Mouse (Mus musculus): ENCODE measurements around the gene Sp100. TPM values are rescaled to one million over a fixed set of nuclear protein-coding genes. Genes with fewer than 3 reads are reported as not detected.
A peak's percentile ranks its signal among the peaks of the same experiment; 100 is the strongest.

Gene Sp100
- total and polyA plus RNA-seq, 2 experiments from 2014 or later: 1.1 to 2.2 TPM

DNA sequence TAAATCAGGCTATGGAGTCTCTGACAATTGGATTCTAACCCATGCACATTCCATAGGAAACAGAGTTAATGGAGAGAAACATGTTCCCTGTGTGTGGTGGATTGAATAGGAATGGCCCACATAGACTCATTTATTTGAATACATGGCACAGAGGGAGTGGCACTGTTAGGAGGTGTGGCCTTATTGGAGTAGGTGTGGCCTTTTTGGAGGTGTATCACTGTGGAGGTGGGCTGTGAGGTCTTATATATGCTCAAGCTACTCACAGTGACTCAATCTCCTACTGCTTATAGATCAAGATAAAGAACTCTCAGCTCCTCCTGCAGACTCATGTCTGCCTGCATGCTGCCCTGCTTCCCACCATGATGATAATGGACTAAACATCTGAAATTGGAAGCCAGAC lies 64.7 kb downstream of the Sp100 start:
- ATAC-seq (ENCODE audit: low FRiP score) (no peak), DNase-seq (ENCODE audit: low spot score) (no peak)
- H3K36me3 ChIP-seq (ENCODE audit: insufficient read depth, low read length): no peaks in the 10 kb centered on the region
- no peak overlapping the region for H3K9ac ChIP-seq (replicated peaks; ENCODE audit: low read length, poor library complexity, severe bottlenecking)
- no peaks in the 10 kb centered on the region for H3K9me3 ChIP-seq (ENCODE audit: low read length)
- TF ChIP-seq CTCF (IDR thresholded peaks at IDR 0.05): no peak
- no peaks in the 10 kb centered on the region for H3K27me3 ChIP-seq (ENCODE audit: insufficient read depth, low read length)
- H3K4me2 ChIP-seq (ENCODE audit: low read depth, low read length, poor library complexity, severe bottlenecking): no peak overlapping the region
- no peaks in the 10 kb centered on the region for H3K4me1 ChIP-seq (ENCODE audit: insufficient read depth, low read length)
- H3K27ac ChIP-seq (ENCODE audit: low read depth, low read length): no peak overlapping the region
- H3K4me3 ChIP-seq (ENCODE audit: low read depth, low read length): no peak overlapping the region

- no peak for TF ChIP-seq CTCF (IDR thresholded peaks at IDR 0.05)
- H3K36me3 ChIP-seq (ENCODE audit: insufficient read depth, low read length): no peaks in the 10 kb centered on the region
- H3K27ac ChIP-seq (ENCODE audit: low read depth, low read length): no peak overlapping the region
- no peaks in the 10 kb centered on the region for H3K9me3 ChIP-seq (ENCODE audit: low read length)
- WGBS: 61% methylated on average over 7 of the region's 7 CpGs
- no peak overlapping the region for H3K9ac ChIP-seq (replicated peaks; ENCODE audit: low read length, poor library complexity, severe bottlenecking)
- H3K27me3 ChIP-seq (ENCODE audit: insufficient read depth, low read length): no peaks in the 10 kb centered on the region
- H3K4me1 ChIP-seq (ENCODE audit: insufficient read depth, low read length): no peaks in the 10 kb centered on the region
- H3K4me2 ChIP-seq (ENCODE audit: low read depth, low read length, poor library complexity, severe bottlenecking): no peak overlapping the region
- ATAC-seq (ENCODE audit: low FRiP score) (0 out of 2 replicates have a peak, but pooled peaks have one; percentile 18), DNase-seq (ENCODE audit: low spot score) (peak; percentile 15)
- no peak overlapping the region for H3K4me3 ChIP-seq (ENCODE audit: low read depth, low read length)
Observed at GRCm38 (mm10) chr1:85716447-85717027, 66.7 kb downstream of the Sp100 start.

DNA sequence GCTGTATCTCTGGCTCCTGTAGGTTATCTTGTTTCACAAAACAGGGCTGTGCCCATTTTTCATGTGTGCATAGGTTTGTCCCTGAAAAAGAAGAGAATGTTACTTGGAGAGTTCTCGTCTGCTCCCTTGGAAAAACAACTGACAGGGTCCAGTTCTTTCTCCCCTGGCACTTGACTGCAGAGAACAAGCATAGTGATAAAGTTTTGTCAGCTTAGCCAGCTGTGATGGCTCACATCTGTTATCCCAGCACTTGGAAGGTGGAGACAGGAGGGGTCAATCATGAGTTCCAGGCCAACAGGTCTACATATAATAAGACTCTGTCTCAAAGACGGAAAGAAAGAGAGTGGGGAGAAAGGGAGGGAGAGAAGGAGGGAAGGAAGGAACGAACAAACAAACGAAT lies 69.3 kb downstream of the Sp100 start:
- no peak for ATAC-seq (ENCODE audit: low FRiP score)
- no peak for TF ChIP-seq CTCF (IDR thresholded peaks at IDR 0.05)

GRCm38 (mm10) chr1:85720220-85720893 lies 70.6 kb downstream of the Sp100 start:
- H3K4me1 ChIP-seq (ENCODE audit: insufficient read depth, low read length): no peaks in the 10 kb centered on the region
- no peak overlapping the region for H3K27ac ChIP-seq (ENCODE audit: low read depth, low read length)
- DNase-seq (ENCODE audit: low spot score): peak; percentile 76

More for the DNA sequence above, 69.3 kb downstream of the Sp100 start:
- Histone ChIP-seq H3K27me3 (ENCODE audit: insufficient read depth, low read length) (no peaks in the 10 kb centered on the region), H3K4me1 (ENCODE audit: insufficient read depth, low read length) (no peaks in the 10 kb centered on the region), H3K36me3 (ENCODE audit: insufficient read depth, low read length) (no peaks in the 10 kb centered on the region), H3K27ac (ENCODE audit: low read depth, low read length) (no peak overlapping the region), H3K9me3 (ENCODE audit: low read length) (no peaks in the 10 kb centered on the region), H3K4me3 (ENCODE audit: low read depth, low read length) (no peak overlapping the region), H3K4me2 (ENCODE audit: low read depth, low read length, poor library complexity, severe bottlenecking) (no peak overlapping the region), H3K9ac (replicated peaks; ENCODE audit: low read length, poor library complexity, severe bottlenecking) (no peak overlapping the region)
- WGBS: 94% methylated on average over 4 of the region's 4 CpGs
- DNase-seq (ENCODE audit: low spot score): no peak

DNA sequence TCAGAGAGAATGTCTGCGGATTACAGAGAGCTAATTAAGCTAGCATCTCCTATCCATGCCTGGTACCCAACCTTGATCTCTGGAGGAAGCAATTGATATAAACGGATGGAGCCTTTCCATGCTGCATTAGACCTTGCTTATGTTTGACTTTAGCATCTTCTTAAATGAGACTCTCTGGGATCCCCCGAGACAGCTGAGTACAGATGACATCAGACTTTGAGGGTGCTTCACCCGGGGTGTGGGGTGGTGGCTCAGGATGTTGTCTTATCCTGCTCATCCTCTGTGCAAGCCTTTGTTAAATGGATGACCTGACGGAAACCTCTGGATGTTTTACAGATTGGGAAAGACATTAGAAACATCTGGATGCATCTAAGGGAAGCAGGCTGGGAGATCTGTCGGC lies 80.7 kb downstream of the Sp100 start:
- H3K4me3 ChIP-seq (ENCODE audit: low read depth, low read length): no peak overlapping the region
- H3K4me1 ChIP-seq (ENCODE audit: insufficient read depth, low read length): no peaks in the 10 kb centered on the region
- H3K9ac ChIP-seq (replicated peaks; ENCODE audit: low read length, poor library complexity, severe bottlenecking): no peak overlapping the region
- H3K9me3 ChIP-seq (ENCODE audit: low read length): no peaks in the 10 kb centered on the region
- no peak overlapping the region for H3K27ac ChIP-seq (ENCODE audit: low read depth, low read length)
- DNase-seq (ENCODE audit: low spot score) (no peak), ATAC-seq (ENCODE audit: low FRiP score) (no peak)
- TF ChIP-seq CTCF (IDR thresholded peaks at IDR 0.05): no peak
- WGBS: 82% methylated on average over 6 of the region's 6 CpGs
- no peak overlapping the region for H3K4me2 ChIP-seq (ENCODE audit: low read depth, low read length, poor library complexity, severe bottlenecking)
- H3K36me3 ChIP-seq (ENCODE audit: insufficient read depth, low read length): no peaks in the 10 kb centered on the region
- no peaks in the 10 kb centered on the region for H3K27me3 ChIP-seq (ENCODE audit: insufficient read depth, low read length)

More at GRCm38 (mm10) chr1:85720220-85720893, 70.6 kb downstream of the Sp100 start:
- H3K36me3 ChIP-seq (ENCODE audit: insufficient read depth, low read length): no peaks in the 10 kb centered on the region
- no peak overlapping the region for H3K4me3 ChIP-seq (ENCODE audit: low read depth, low read length)
- ATAC-seq (ENCODE audit: low FRiP score): peak; percentile 69
- H3K27me3 ChIP-seq (ENCODE audit: insufficient read depth, low read length): no peaks in the 10 kb centered on the region
- no peak overlapping the region for H3K9ac ChIP-seq (replicated peaks; ENCODE audit: low read length, poor library complexity, severe bottlenecking)
- 64% methylated on average over 10 of the region's 10 CpGs for WGBS
- H3K4me2 ChIP-seq (ENCODE audit: low read depth, low read length, poor library complexity, severe bottlenecking): no peak overlapping the region
- no peak for TF ChIP-seq CTCF (IDR thresholded peaks at IDR 0.05)
- no peaks in the 10 kb centered on the region for H3K9me3 ChIP-seq (ENCODE audit: low read length)

DNA sequence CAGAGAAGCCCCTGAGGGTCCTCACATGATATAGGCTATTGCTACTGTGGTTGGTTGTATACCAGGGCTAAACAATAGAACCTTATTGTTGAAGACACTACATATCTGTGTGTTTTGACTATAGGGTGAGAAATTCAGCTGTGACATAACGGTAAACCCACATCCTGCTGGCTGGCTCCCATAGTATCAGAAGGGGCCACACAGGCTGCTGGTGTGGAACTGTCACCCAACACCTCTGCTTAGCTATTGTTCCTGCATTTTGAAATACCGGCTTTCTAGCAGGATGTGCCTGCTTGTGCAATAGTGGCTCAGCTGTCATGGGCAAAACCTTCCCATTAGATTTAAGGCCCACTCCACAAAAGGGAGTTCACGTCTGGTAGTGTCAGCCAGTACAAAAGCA lies 82.8 kb downstream of the Sp100 start:
- DNase-seq (ENCODE audit: low spot score) (no peak), ATAC-seq (ENCODE audit: low FRiP score) (no peak)
- no peak overlapping the region for H3K4me3 ChIP-seq (ENCODE audit: low read depth, low read length)
- H3K4me2 ChIP-seq (ENCODE audit: low read depth, low read length, poor library complexity, severe bottlenecking): no peak overlapping the region
- H3K9ac ChIP-seq (replicated peaks; ENCODE audit: low read length, poor library complexity, severe bottlenecking): no peak overlapping the region
- H3K27me3 ChIP-seq (ENCODE audit: insufficient read depth, low read length): no peaks in the 10 kb centered on the region
- no peaks in the 10 kb centered on the region for H3K36me3 ChIP-seq (ENCODE audit: insufficient read depth, low read length)
- WGBS: 84% methylated on average over 3 of the region's 3 CpGs
- no peak for TF ChIP-seq CTCF (IDR thresholded peaks at IDR 0.05)
- no peaks in the 10 kb centered on the region for H3K9me3 ChIP-seq (ENCODE audit: low read length)
- no peak overlapping the region for H3K27ac ChIP-seq (ENCODE audit: low read depth, low read length)
- no peaks in the 10 kb centered on the region for H3K4me1 ChIP-seq (ENCODE audit: insufficient read depth, low read length)
